Mouse (Mus musculus): ENCODE measurements around the gene Schip1.

Schip1 gene

GRCm38 (mm10) chr3:68656607-68657352, 592.2 kb downstream of the Schip1 start:
- DNase-seq (ENCODE audit: extremely low read depth, low read depth, low spot score): no peak

- DNase-seq (ENCODE audit: extremely low read depth, low read depth, low spot score): no peak
These were observed 593.1 kb downstream of the Schip1 start for GRCm38 (mm10) chr3:68657589-68658245.

GRCm38 (mm10) chr3:68659996-68660395, 595.4 kb downstream of the Schip1 start:
- no peak for DNase-seq (ENCODE audit: extremely low read depth, low read depth, low spot score)

- DNase-seq (ENCODE audit: extremely low read depth, low read depth, low spot score): no peak
These were observed 595.9 kb downstream of the Schip1 start for GRCm38 (mm10) chr3:68660538-68660937.

- DNase-seq (ENCODE audit: extremely low read depth, low read depth, low spot score): no peak
These were observed 597.8 kb downstream of the Schip1 start for GRCm38 (mm10) chr3:68662386-68662785.

- no peak for DNase-seq (ENCODE audit: extremely low read depth, low read depth, low spot score)
These were observed 599.7 kb downstream of the Schip1 start for GRCm38 (mm10) chr3:68664337-68664736.

- DNase-seq (ENCODE audit: extremely low read depth, low read depth, low spot score): no peak
These were observed 601.8 kb downstream of the Schip1 start for GRCm38 (mm10) chr3:68666377-68666776.

GRCm38 (mm10) chr3:68667852-68668251, 603.2 kb downstream of the Schip1 start:
- no peak for DNase-seq (ENCODE audit: extremely low read depth, low read depth, low spot score)

GRCm38 (mm10) chr3:68669418-68669974, 604.9 kb downstream of the Schip1 start:
- peak; percentile 18 for DNase-seq (ENCODE audit: extremely low read depth, low read depth, low spot score)

- DNase-seq (ENCODE audit: extremely low read depth, low read depth, low spot score): no peak
These were observed 610.1 kb downstream of the Schip1 start for GRCm38 (mm10) chr3:68674721-68675120.

GRCm38 (mm10) chr3:68675216-68675835, 610.7 kb downstream of the Schip1 start:
- no peak for DNase-seq (ENCODE audit: extremely low read depth, low read depth, low spot score)
